Mouse (Mus musculus) brain, embryonic 14.5 days (tissue): ENCODE results near the gene Elovl6.

Experiments used
- CTCF ChIP-seq: fragments of 200-500 bp; IDR thresholded peaks from 2 replicates; pipeline ENCODE4 v1.5.1; 2012; ENCODE audit warnings: inconsistent platforms, mild to moderate bottlenecking, moderate library complexity, borderline replicate concordance; ENCODE audit not compliant: insufficient read depth, insufficient read length; ENCODE audit errors: extremely low read depth
- POLR2A ChIP-seq: fragments of 200-500 bp; IDR thresholded peaks from 2 replicates; pipeline ENCODE4 v1.6.1; 2012; ENCODE audit warnings: mild to moderate bottlenecking, inconsistent platforms, borderline replicate concordance; ENCODE audit not compliant: poor library complexity, insufficient read depth, insufficient read length, severe bottlenecking; ENCODE audit errors: extremely low read depth

DNA sequence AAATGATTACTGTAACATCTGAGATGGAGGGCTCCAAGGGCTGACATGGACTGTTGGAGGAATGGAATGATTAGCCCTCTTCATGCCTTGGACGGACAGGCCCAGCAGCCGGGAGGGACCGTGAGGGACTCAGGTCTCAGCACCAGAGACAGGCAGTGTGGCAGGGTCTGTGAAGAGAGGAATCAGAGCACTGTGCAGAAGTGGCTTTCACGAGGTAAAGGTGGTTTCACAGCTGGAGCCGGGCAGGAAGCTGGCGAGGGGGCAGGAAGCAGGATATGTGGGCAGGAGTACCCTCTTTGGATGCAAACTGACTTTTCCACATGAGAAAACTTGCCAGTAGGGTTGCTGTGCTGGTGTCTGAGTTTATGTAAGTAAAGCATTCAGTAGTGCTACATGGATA is 20.2 kb downstream of the Elovl6 start:
- TF ChIP-seq CTCF (no peak), POLR2A (no peak)
